Mouse (Mus musculus) CH12.LX (cell line): ENCODE results near the gene Ankrd63. TPM values are rescaled to one million over a fixed set of nuclear protein-coding genes. Genes with fewer than 3 reads are reported as not detected.

Source experiments
- DNase-seq: peaks from one replicate; pipeline ENCODE4 v3.0.0-alpha.2; 2013; ENCODE audit errors: extremely low read depth
- H3K27ac ChIP-seq: 2 replicates; pipeline ENCODE4 v1.5.1; 2012; ENCODE audit warnings: low read depth, mild to moderate bottlenecking, control low read depth, moderate library complexity; ENCODE audit not compliant: insufficient read depth
- H3K27me3 ChIP-seq: replicated peaks from 2 replicates; pipeline ENCODE3; 2012; ENCODE audit warnings: inconsistent platforms
- H3K36me3 ChIP-seq, 2 experiments: replicated peaks in 1 of 2; 2 replicates each; pipeline versions ENCODE3 to v1.6.1; 2012; ENCODE audit warnings: inconsistent platforms in 1 of 2, low read length in 1 of 2, mild to moderate bottlenecking in 1 of 2, mixed read lengths in 1 of 2, moderate library complexity in 1 of 2; ENCODE audit not compliant: control insufficient read depth in 1 of 2, insufficient read depth in 1 of 2
- H3K4me1 ChIP-seq, 2 experiments: 2 replicates each; pipeline ENCODE4 v1.6.1; 2012; ENCODE audit warnings: inconsistent platforms in 1 of 2, moderate library complexity in 1 of 2; ENCODE audit not compliant: insufficient read depth in 2 of 2, control insufficient read depth in 1 of 2
- H3K4me2 ChIP-seq: 2 replicates; pipeline ENCODE4 v1.6.1; 2012; ENCODE audit warnings: low read depth, mild to moderate bottlenecking, control low read depth; ENCODE audit not compliant: poor library complexity, insufficient read depth, severe bottlenecking
- H3K4me3 ChIP-seq, 3 experiments: fragments of 150-350 bp in 1 of 3; sonication (generic) in 1 of 3; replicated peaks in 1 of 3; 2 replicates each; pipeline versions ENCODE3 to v1.5.1; 2011 to 2012; ENCODE audit warnings: low read depth in 2 of 3, low read length in 2 of 3, mild to moderate bottlenecking in 2 of 3, moderate library complexity in 2 of 3, control low read depth in 1 of 3, improper control_type of control experiment in 1 of 3, inconsistent platforms in 1 of 3, mixed read lengths in 1 of 3; ENCODE audit not compliant: poor library complexity in 1 of 3
- H3K79me2 ChIP-seq: replicated peaks from 2 replicates; pipeline ENCODE4 v1.6.1; 2012; ENCODE audit warnings: mild to moderate bottlenecking, moderate library complexity; ENCODE audit not compliant: control insufficient read depth, poor library complexity, insufficient read depth, severe bottlenecking; ENCODE audit errors: extremely low read depth
- H3K9ac ChIP-seq: 2 replicates; pipeline ENCODE4 v1.6.1; 2012; ENCODE audit warnings: low read depth, mild to moderate bottlenecking, control low read depth, moderate library complexity; ENCODE audit not compliant: insufficient read depth
- H3K9me3 ChIP-seq: replicated peaks from 2 replicates; pipeline ENCODE3; 2012; ENCODE audit warnings: low read length, inconsistent platforms, mixed read lengths
- CTCF ChIP-seq, 2 experiments: IDR thresholded peaks in 1 of 2; conservative IDR thresholded peaks in 1 of 2; 2 replicates each; pipeline ENCODE4 v1.5.1; 2011 to 2012; ENCODE audit warnings: low read depth in 2 of 2, low read length in 2 of 2, improper control_type of control experiment in 1 of 2, inconsistent platforms in 1 of 2, mild to moderate bottlenecking in 1 of 2, moderate library complexity in 1 of 2
- ELF1 ChIP-seq: IDR thresholded peaks from 2 replicates; pipeline ENCODE4 v1.6.1; 2014; ENCODE audit warnings: low read depth, mild to moderate bottlenecking, inconsistent platforms, low read length, improper control_type of control experiment
- ETS1 ChIP-seq: conservative IDR thresholded peaks from 2 replicates; pipeline ENCODE4 v1.6.1; 2012; ENCODE audit warnings: low read depth, mild to moderate bottlenecking, inconsistent platforms, low read length, improper control_type of control experiment, moderate library complexity
- HCFC1 ChIP-seq: IDR thresholded peaks from 2 replicates; pipeline ENCODE4 v1.6.1; 2012; ENCODE audit warnings: low read depth, mild to moderate bottlenecking, inconsistent platforms, low read length, improper control_type of control experiment
- IRF4 ChIP-seq: IDR thresholded peaks from 2 replicates; pipeline ENCODE4 v1.6.1; 2014; ENCODE audit warnings: low read depth, mild to moderate bottlenecking, inconsistent platforms, low read length, improper control_type of control experiment
- JUN ChIP-seq: IDR thresholded peaks from 2 replicates; pipeline ENCODE4 v1.6.1; 2011; ENCODE audit warnings: low read depth, mild to moderate bottlenecking, low read length, improper control_type of control experiment, moderate library complexity; ENCODE audit not compliant: insufficient read depth
- JUND ChIP-seq: conservative IDR thresholded peaks from 2 replicates; pipeline ENCODE4 v1.6.1; 2011; ENCODE audit warnings: low read depth, low read length, improper control_type of control experiment
- MAFK ChIP-seq: IDR thresholded peaks from 2 replicates; pipeline ENCODE4 v1.6.1; 2011; ENCODE audit warnings: low read length, improper control_type of control experiment; ENCODE audit not compliant: insufficient replicate concordance
- MAZ ChIP-seq: IDR thresholded peaks from 2 replicates; pipeline ENCODE4 v1.6.1; 2012; ENCODE audit warnings: low read depth, mild to moderate bottlenecking, inconsistent platforms, low read length, improper control_type of control experiment, moderate library complexity
- MEF2A ChIP-seq: IDR thresholded peaks from 2 replicates; pipeline ENCODE4 v1.6.1; 2014; ENCODE audit warnings: low read depth, mild to moderate bottlenecking, inconsistent platforms, low read length, improper control_type of control experiment, borderline replicate concordance
- MXI1 ChIP-seq: IDR thresholded peaks from 2 replicates; pipeline ENCODE4 v1.6.1; 2011; ENCODE audit warnings: mild to moderate bottlenecking, low read depth, low read length, improper control_type of control experiment
- MYC ChIP-seq: IDR thresholded peaks from 2 replicates; pipeline ENCODE4 v1.6.1; 2011; ENCODE audit warnings: low read depth, mild to moderate bottlenecking, improper control_type of control experiment, low read length
- NRF1 ChIP-seq: IDR thresholded peaks from 2 replicates; pipeline ENCODE4 v1.6.1; 2014; ENCODE audit warnings: low read depth, mild to moderate bottlenecking, inconsistent platforms, low read length, improper control_type of control experiment, moderate library complexity
- SMC3 ChIP-seq: IDR thresholded peaks from 2 replicates; pipeline ENCODE4 v1.6.1; 2011; ENCODE audit warnings: low read depth, low read length, improper control_type of control experiment
- TCF12 ChIP-seq: IDR thresholded peaks from 2 replicates; pipeline ENCODE4 v1.6.1; 2014; ENCODE audit warnings: low read depth, mild to moderate bottlenecking, inconsistent platforms, low read length, improper control_type of control experiment
- UBTF ChIP-seq: IDR thresholded peaks from 2 replicates; pipeline ENCODE4 v1.6.1; 2012; ENCODE audit warnings: low read depth, mild to moderate bottlenecking, inconsistent platforms, low read length, improper control_type of control experiment, moderate library complexity
- ZNF384 ChIP-seq: IDR thresholded peaks from 2 replicates; pipeline ENCODE4 v1.6.1; 2012; ENCODE audit warnings: low read depth, low read length, improper control_type of control experiment, inconsistent platforms
- dilution Hi-C: fragments of 300-500 bp; cut with MboI; formaldehyde crosslinking; loops from 2 replicates; pipeline ENCODE4 v1.14.3; 2020; ENCODE audit warnings: low sequenced_read_pairs; ENCODE audit not compliant: extremely low pct_unique_long_range_greater_than_20kb, extremely low pct_ligation_motif_present
- in situ Hi-C: fragments of 300-500 bp; cut with MboI; formaldehyde crosslinking; loops from 3 replicates; pipeline ENCODE4 v1.14.3; 2019; ENCODE audit warnings: low sequenced_read_pairs, low pct_ligation_motif_present, low pct_unique_long_range_greater_than_20kb, mixed read lengths
- polyA plus RNA-seq: library from polyadenylated mRNA; unstranded; fragments of >175 nt; gene quantifications from 2 replicates; pipeline ENCODE4 v1.2.1, GENCODE M21; 2012; ENCODE audit warnings: low read depth; ENCODE audit not compliant: insufficient read length
- total RNA-seq, 2 experiments: library from RNA; depleted of rRNA; stranded (reverse); fragments of 300-350 nt in 1 of 2; fragments of >200 nt in 1 of 2; gene quantifications; 2 replicates each; pipeline ENCODE4 v1.2.3; 2012 to 2014

The Ankrd63 gene
- total and polyA plus RNA-seq, 3 experiments, result 0.07 TPM; not detected in 2

GRCm38 (mm10) chr2:118659077-118659476 is 44.7 kb downstream of the Ankrd63 start:
- H3K4me2 ChIP-seq, result peak overlapping the region; percentile 26; the same call in 1 of the 2 replicates
- H3K36me3 ChIP-seq, result no peaks in the 10 kb centered on the region
- peaks cover 6% of the 10 kb centered on the region for H3K27me3 ChIP-seq
- H3K9me3 ChIP-seq, result no peaks in the 10 kb centered on the region
- no peak for TF ChIP-seq ZNF384
- TF ChIP-seq CTCF (conservative IDR thresholded peaks at IDR 0.05 in 1 of 2, IDR thresholded peaks at IDR 0.05 in 1 of 2; ENCODE audit: low read depth in 2 of 2, low read length in 2 of 2), result no peak
- 0 out of 2 replicates have a peak, but pooled peaks have one; percentile 9 for TF ChIP-seq NRF1
- 0 out of 2 replicates have a peak, but pooled peaks have one; percentile 13 for TF ChIP-seq MEF2A
- peak; percentile 98 for TF ChIP-seq MAFK
- no peak for TF ChIP-seq JUN
- peak; percentile 23; the same call in 1 of the 2 replicates for TF ChIP-seq IRF4
- no peak for TF ChIP-seq MXI1
- TF ChIP-seq SMC3, result no peak
- no peak for TF ChIP-seq ELF1
- TF ChIP-seq ETS1, result peak; percentile 38; the same call in 1 of the 2 replicates
- TF ChIP-seq JUND, result no peak
- TF ChIP-seq MAZ, result no peak
- no peaks in the 10 kb centered on the region for H3K79me2 ChIP-seq
- H3K27ac ChIP-seq, result peak overlapping the region; percentile 17; the same call in 1 of the 2 replicates
- no peak overlapping the region for H3K4me3 ChIP-seq
- H3K4me1 ChIP-seq, result peaks cover 39 to 73% of the 10 kb centered on the region in 2 experiments
- no peak overlapping the region for H3K9ac ChIP-seq
- dilution Hi-C loops (no loop called here), in situ Hi-C loops (no loop called here)
- DNase-seq, result peak; percentile 74

- no peak overlapping the region for H3K4me2 ChIP-seq
- no peaks in the 10 kb centered on the region for H3K36me3 ChIP-seq
- no peak overlapping the region for H3K4me3 ChIP-seq
- TF ChIP-seq TCF12 (no peak), UBTF (no peak), HCFC1 (no peak), MAFK (peak; percentile 60; the same call in 1 of the 2 replicates), MYC (0 out of 2 replicates have a peak, but pooled peaks have one; percentile 12)
- H3K27me3 ChIP-seq, result peaks cover 2% of the 10 kb centered on the region
- no peak overlapping the region for H3K27ac ChIP-seq
- DNase-seq, result peak; percentile 59
- no peaks in the 10 kb centered on the region for H3K79me2 ChIP-seq
- no peaks in the 10 kb centered on the region for H3K9me3 ChIP-seq
- in situ Hi-C loops (no loop called here), dilution Hi-C loops (no loop called here)
- peaks cover 33 to 66% of the 10 kb centered on the region in 2 experiments for H3K4me1 ChIP-seq
- no peak overlapping the region for H3K9ac ChIP-seq
Observed at GRCm38 (mm10) chr2:118658457-118658856, 45.3 kb downstream of the Ankrd63 start.
